Mouse (Mus musculus): ENCODE data around the gene Bsdc1.

GRCm38 (mm10) chr4:129481090-129481489, 19.7 kb downstream of the Bsdc1 start:
- TF ChIP-seq CTCF (IDR thresholded peaks at IDR 0.05; ENCODE audit: low read depth) = no peak
- no peak for TF ChIP-seq EP300 (IDR thresholded peaks at IDR 0.05; ENCODE audit: low read depth)
